Mouse (Mus musculus): ENCODE measurements at regions not wholly inside any gene's neighbourhood (a gene's known extent, or its start where the extent isn't known, plus 50 kb on each side); places are given as distances from the start of the nearest gene placed in this dataset.
"Not testable (repeated sequence)": the region's sequence is repeated elsewhere in the genome, so short reads cannot be mapped to it uniquely, and the experiment has no call there.

DNA sequence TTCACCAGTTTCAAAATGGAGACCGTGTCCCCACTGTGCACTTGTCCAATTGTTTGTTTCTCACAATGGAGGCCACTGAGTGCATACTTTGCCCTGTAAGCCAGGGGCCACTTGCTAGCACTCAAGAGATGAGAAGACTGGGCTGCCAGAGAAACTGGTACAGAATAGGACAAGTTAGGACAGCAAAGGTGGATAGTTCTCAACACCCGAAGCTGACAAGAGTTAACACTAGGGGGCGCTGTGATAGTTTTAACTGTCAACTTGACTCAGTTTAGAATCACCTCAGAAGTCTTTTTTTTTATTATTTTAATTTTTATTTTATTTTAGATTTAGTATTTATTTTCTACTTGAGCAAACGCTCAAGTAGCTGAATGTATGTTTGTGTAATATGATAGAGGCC, 188.2 kb upstream of the Asap2 start:
- not testable (repeated sequence) for ATAC-seq (ENCODE audit: extremely low read depth, insufficient number of reproducible peaks, low FRiP score, poor library complexity, severe bottlenecking)

- not testable (repeated sequence) for ATAC-seq (ENCODE audit: extremely low read depth, insufficient number of reproducible peaks, low FRiP score, poor library complexity, severe bottlenecking)
These were observed 184.8 kb upstream of the Asap2 start for GRCm38 (mm10) chr12:20805466-20805865.

GRCm38 (mm10) chr12:20806681-20807080, 183.6 kb upstream of the Asap2 start:
- no peak for ATAC-seq (ENCODE audit: extremely low read depth, insufficient number of reproducible peaks, low FRiP score, poor library complexity, severe bottlenecking)

DNA sequence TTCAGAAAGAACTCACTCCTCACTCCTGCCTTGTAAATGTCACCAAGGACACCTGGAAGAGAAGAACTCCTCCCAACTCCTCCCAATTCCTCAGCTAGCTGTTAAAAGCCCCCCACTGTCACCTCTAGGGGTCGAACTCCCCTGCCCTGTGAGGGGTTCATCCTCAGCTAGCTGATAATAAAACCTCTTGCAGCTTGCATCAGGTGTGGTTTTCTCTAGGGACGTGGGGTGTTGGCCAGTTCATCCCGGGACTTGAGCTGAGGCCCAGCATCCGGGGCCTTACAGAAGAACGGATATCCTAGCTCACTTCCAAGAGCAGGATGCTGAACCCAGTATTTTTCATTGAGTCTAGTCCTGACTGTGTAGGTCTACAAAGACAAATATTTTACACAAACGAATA, 176.4 kb upstream of the Asap2 start:
- not testable (repeated sequence) for ATAC-seq (ENCODE audit: extremely low read depth, insufficient number of reproducible peaks, low FRiP score, poor library complexity, severe bottlenecking)

DNA sequence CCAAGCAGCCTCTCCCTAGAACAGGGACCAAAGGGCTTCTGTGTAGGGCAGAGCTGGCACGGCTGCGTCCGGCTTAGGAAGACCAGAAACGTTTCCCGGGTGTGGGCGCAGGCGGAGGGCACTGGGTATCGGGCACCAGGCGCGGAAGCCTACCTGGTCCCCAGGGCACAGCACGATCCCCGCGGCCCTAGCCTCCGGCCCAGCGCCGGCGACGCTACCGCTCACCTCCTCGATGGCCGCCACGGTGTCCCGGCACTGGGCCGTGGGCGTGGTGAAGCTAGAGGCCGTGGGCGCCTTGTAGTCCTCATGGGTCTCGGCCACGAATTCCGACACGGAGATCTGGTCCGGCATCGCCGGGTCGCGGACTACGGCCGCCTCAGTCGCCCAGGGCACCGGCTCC, 175.1 kb upstream of the Asap2 start:
- ATAC-seq (ENCODE audit: extremely low read depth, insufficient number of reproducible peaks, low FRiP score, poor library complexity, severe bottlenecking), result not testable (repeated sequence)

- ATAC-seq (ENCODE audit: extremely low read depth, insufficient number of reproducible peaks, low FRiP score, poor library complexity, severe bottlenecking), result peak; percentile 19; the same call in 1 of the 2 replicates
These were observed 174.7 kb upstream of the Asap2 start for GRCm38 (mm10) chr12:20815599-20815998.

DNA sequence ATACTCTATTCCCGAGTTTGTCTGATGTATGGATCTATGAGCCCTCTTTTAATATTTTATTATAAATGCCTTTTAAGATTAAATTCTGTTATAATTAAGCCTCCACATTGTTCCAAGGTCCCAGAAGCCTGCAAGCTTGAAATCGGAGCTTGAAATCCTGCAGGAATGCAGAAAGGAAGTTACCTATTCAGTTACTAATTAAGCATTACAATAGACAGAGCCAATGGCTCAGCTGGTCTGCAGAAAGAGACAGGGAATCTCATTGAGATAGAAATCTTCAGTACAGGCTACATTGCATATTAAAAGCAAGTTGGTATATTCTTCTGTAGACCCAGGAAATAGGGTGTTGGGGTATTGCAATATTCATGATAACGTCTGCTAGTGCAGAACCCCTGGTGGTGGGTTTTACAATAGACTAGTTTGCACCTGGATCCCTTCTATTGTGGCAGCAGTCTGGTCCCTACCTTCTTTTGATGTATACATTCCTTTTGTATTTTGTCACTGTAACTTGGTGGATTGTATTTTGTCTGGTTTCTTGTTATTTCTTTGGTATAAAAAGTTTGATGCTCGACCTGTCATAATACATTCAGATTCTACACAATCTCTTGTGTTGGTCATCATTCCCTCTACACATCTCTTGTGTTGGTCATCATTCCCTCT, 146.5 kb upstream of the Asap2 start:
- ATAC-seq (ENCODE audit: extremely low read depth, insufficient number of reproducible peaks, low FRiP score, poor library complexity, severe bottlenecking), result not testable (repeated sequence)

DNA sequence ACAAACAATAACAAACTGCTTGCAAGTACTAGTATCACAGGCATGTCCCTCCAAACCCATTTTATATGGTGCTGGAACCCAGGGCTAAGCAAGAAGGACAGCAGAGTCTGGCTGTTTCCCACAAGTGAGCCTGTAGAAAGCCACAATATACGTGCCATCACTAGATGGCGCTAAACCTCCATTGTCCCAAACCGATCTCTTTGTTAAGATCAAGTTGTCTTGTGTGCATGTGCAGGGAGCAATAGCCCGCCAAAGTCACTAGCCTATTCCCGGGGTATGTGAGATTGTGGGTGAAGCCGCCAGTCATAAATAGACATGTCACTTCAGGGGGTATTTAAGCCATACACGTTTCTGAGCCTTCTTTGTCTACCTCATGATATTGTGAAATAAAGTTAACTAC, 145.4 kb upstream of the Asap2 start:
- ATAC-seq (ENCODE audit: extremely low read depth, insufficient number of reproducible peaks, low FRiP score, poor library complexity, severe bottlenecking), result not testable (repeated sequence)

- ATAC-seq (ENCODE audit: extremely low read depth, insufficient number of reproducible peaks, low FRiP score, poor library complexity, severe bottlenecking), result no peak
These were observed 145.0 kb upstream of the Asap2 start for GRCm38 (mm10) chr12:20845297-20845696.

- not testable (repeated sequence) for ATAC-seq (ENCODE audit: extremely low read depth, insufficient number of reproducible peaks, low FRiP score, poor library complexity, severe bottlenecking)
These were observed 106.2 kb upstream of the Asap2 start for GRCm38 (mm10) chr12:20884104-20884503.

- ATAC-seq (ENCODE audit: extremely low read depth, insufficient number of reproducible peaks, low FRiP score, poor library complexity, severe bottlenecking), result peak; percentile 76; the same call in 1 of the 2 replicates
These were observed 69.4 kb upstream of the Asap2 start for GRCm38 (mm10) chr12:20920653-20921397.

DNA sequence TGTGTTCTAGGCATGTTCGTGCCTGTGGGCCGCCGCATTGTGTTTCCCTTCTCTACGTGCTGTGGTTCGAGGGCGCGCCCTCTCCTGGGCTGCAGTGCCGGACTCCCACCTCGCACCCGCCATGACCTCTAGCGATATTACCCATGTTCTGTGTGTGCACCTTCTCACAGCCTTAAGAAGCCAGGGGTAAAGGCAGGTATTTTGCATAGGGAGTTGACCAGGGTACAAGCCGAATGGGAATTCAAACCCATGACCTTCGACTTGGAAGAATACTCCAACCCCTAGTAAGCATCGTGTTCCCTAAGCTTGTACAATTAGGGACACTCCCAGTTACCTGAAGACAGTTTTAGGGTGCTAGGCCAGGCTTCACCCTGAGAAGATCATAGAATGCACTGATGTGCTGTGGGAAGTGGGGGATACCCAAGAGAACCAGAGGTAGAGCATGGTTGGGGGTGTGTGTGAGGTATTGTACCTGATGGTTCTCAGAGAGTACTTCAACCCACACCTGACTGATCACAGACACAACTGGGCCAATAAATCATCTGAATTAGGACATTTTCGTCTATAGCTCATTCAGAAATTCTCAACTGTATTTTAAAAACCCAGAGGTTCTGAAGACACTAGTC, 68.7 kb upstream of the Asap2 start:
- ATAC-seq (ENCODE audit: extremely low read depth, insufficient number of reproducible peaks, low FRiP score, poor library complexity, severe bottlenecking), result not testable (repeated sequence)

- not testable (repeated sequence) for ATAC-seq (ENCODE audit: extremely low read depth, insufficient number of reproducible peaks, low FRiP score, poor library complexity, severe bottlenecking)
These were observed 61.3 kb upstream of the Asap2 start for GRCm38 (mm10) chr12:20928966-20929365.

All from neutrophil, adult 5-6 weeks (primary cell).